Mouse (Mus musculus) erythroblast, adult 5-6 weeks (primary cell): ENCODE results near the gene Olig1. TPM values are rescaled to one million over a fixed set of nuclear protein-coding genes. Genes with fewer than 3 reads are reported as not detected.
"Not testable (repeated sequence)": the region's sequence is repeated elsewhere in the genome, so short reads cannot be mapped to it uniquely, and the experiment has no call there.

ENCODE experiments used
- ATAC-seq: replicated peaks from 2 replicates; pipeline ENCODE4 v1.8.0; 2016; ENCODE audit warnings: moderate number of reproducible peaks, mild to moderate bottlenecking, moderate TSS enrichment, inconsistent platforms; ENCODE audit not compliant: poor library complexity, low FRiP score, severe bottlenecking
- total RNA-seq, 2 experiments: library from RNA; stranded (forward) in 1 of 2; stranded (reverse) in 1 of 2; fragments of 150-400 nt in 1 of 2; fragments of 200-764, 138-1000 nt in 1 of 2; gene quantifications; 2 replicates each; pipeline versions ENCODE4 v1.2.3 to v1.2.4; 2015 to 2017; ENCODE audit warnings: low replicate concordance in 2 of 2

Gene Olig1
- total RNA-seq, 2 experiments from 2014 or later = not detected

- ATAC-seq = no peak
These were observed 36.2 kb upstream of the Olig1 start for GRCm38 (mm10) chr16:91233241-91233944.

- ATAC-seq = no peak
These were observed 30.5 kb upstream of the Olig1 start for GRCm38 (mm10) chr16:91239024-91239423.

- ATAC-seq = no peak
These were observed 23.3 kb upstream of the Olig1 start for GRCm38 (mm10) chr16:91246292-91246691.

GRCm38 (mm10) chr16:91255419-91256164, 14.0 kb upstream of the Olig1 start:
- ATAC-seq = not testable (repeated sequence)

- no peak for ATAC-seq
These were observed 10.6 kb upstream of the Olig1 start for GRCm38 (mm10) chr16:91258956-91259355.

- no peak for ATAC-seq
These were observed 8.7 kb upstream of the Olig1 start for GRCm38 (mm10) chr16:91260861-91261260.

GRCm38 (mm10) chr16:91262467-91263220, 6.9 kb upstream of the Olig1 start:
- ATAC-seq = no peak

GRCm38 (mm10) chr16:91265972-91266371, 3.6 kb upstream of the Olig1 start:
- no peak for ATAC-seq

- ATAC-seq = no peak
These were observed 684 bp upstream of the Olig1 start for GRCm38 (mm10) chr16:91268724-91269452.

GRCm38 (mm10) chr16:91270212-91270971, 820 bp downstream of the Olig1 start:
- ATAC-seq = no peak

GRCm38 (mm10) chr16:91270982-91271549, 1.5 kb downstream of the Olig1 start:
- no peak for ATAC-seq

GRCm38 (mm10) chr16:91271634-91272033, 2.1 kb downstream of the Olig1 start:
- ATAC-seq = no peak

- no peak for ATAC-seq
These were observed 10.9 kb downstream of the Olig1 start for GRCm38 (mm10) chr16:91280516-91280915.

- ATAC-seq = no peak
These were observed 22.5 kb downstream of the Olig1 start for GRCm38 (mm10) chr16:91292080-91292479.

GRCm38 (mm10) chr16:91292719-91293333, 23.3 kb downstream of the Olig1 start:
- no peak for ATAC-seq

GRCm38 (mm10) chr16:91297726-91298125, 28.2 kb downstream of the Olig1 start:
- ATAC-seq = no peak

- no peak for ATAC-seq
These were observed 29.8 kb downstream of the Olig1 start for GRCm38 (mm10) chr16:91299412-91299811.

GRCm38 (mm10) chr16:91300641-91301441, 31.3 kb downstream of the Olig1 start:
- ATAC-seq = no peak
